8 mouse cellular contexts compared by ENCODE assay signal in genomic region chr7:130936472-130936951, GRCm38 (mm10). TPM values are rescaled to one million over a fixed set of nuclear protein-coding genes. Genes with fewer than 3 reads are reported as not detected.
DNase-seq lines count a peak whose midpoint lies in the region; ATAC-seq and TF ChIP-seq lines count a peak whose summit lies in the region.

No protein-coding gene starts in this region.

- 0 out of 2 replicates have a peak, but pooled peaks cover 3% of the 10 kb centered on the region for H3K9me3 ChIP-seq in forebrain, embryonic 13.5 days (replicated peaks)
- H3K9me3 ChIP-seq in limb, embryonic 13.5 days: no peaks in the 10 kb centered on the region

- peak overlapping the region; percentile 69 for H3ac ChIP-seq in myocyte (ENCODE audit: control insufficient read depth, insufficient read length)

- H3K27me3 ChIP-seq in testis, adult 2 months (ENCODE audit: control insufficient read depth, insufficient read depth, low read length): no peaks in the 10 kb centered on the region
- peaks cover 69% of the 10 kb centered on the region for H3K27me3 ChIP-seq in forebrain, embryonic 13.5 days
- H3K27me3 ChIP-seq in limb, embryonic 13.5 days: peaks cover 78% of the 10 kb centered on the region
- peaks cover 4% of the 10 kb centered on the region for H3K27me3 ChIP-seq in myocyte (ENCODE audit: control insufficient read depth, insufficient read depth, insufficient read length)

- peak overlapping the region; percentile 59 for H3K9ac ChIP-seq in forebrain, embryonic 13.5 days
- H3K9ac ChIP-seq in limb, embryonic 13.5 days: peak overlapping the region; percentile 67

- TF ChIP-seq CTCF in testis, adult 2 months (IDR thresholded peaks at IDR 0.05; ENCODE audit: control insufficient read depth, insufficient read depth, insufficient replicate concordance, low read depth, low read length): no peak

- H3K4me1 ChIP-seq in testis, adult 2 months (ENCODE audit: control insufficient read depth, insufficient read depth, low read length): peaks cover 7% of the 10 kb centered on the region
- H3K4me1 ChIP-seq in forebrain, embryonic 13.5 days: peaks cover 17% of the 10 kb centered on the region
- peaks cover 36% of the 10 kb centered on the region for H3K4me1 ChIP-seq in limb, embryonic 13.5 days

- peak; percentile 65 for ATAC-seq in forebrain, embryonic 13.5 days
- peak; percentile 53; the same call in 1 of the 2 replicates for ATAC-seq in limb, embryonic 13.5 days (ENCODE audit: low FRiP score, low read depth)

- TF ChIP-seq POLR2A in testis, adult 2 months (IDR thresholded peaks at IDR 0.05; ENCODE audit: control insufficient read depth, low read depth, low read length): no peak
- TF ChIP-seq POLR2A in myocyte (IDR thresholded peaks at IDR 0.05; ENCODE audit: insufficient read length, low read depth): no peak

- peak overlapping the region; percentile 76 for H3K4me3 ChIP-seq in testis, adult 2 months (ENCODE audit: control insufficient read depth, low read depth, low read length)
- H3K4me3 ChIP-seq in forebrain, embryonic 13.5 days: peak overlapping the region; percentile 49
- H3K4me3 ChIP-seq in limb, embryonic 13.5 days: peak overlapping the region; percentile 59
- H3K4me3 ChIP-seq in myocyte: peak overlapping the region; percentile 72

- no peak overlapping the region; the same call in 1 of the 2 replicates for H3K27ac ChIP-seq in testis, adult 2 months (ENCODE audit: control insufficient read depth, insufficient read depth, low read depth, low read length)
- H3K27ac ChIP-seq in forebrain, embryonic 13.5 days: no peak overlapping the region
- peak overlapping the region; percentile 10; the same call in 1 of the 2 replicates for H3K27ac ChIP-seq in limb, embryonic 13.5 days

- H3K79me2 ChIP-seq in myocyte (ENCODE audit: control insufficient read depth, insufficient read depth): peaks cover 37% of the 10 kb centered on the region

- peak overlapping the region; percentile 75 for H3K4me2 ChIP-seq in forebrain, embryonic 13.5 days
- peak overlapping the region; percentile 85 for H3K4me2 ChIP-seq in limb, embryonic 13.5 days (replicated peaks)
- peak overlapping the region; percentile 82 for H3K4me2 ChIP-seq in myocyte (ENCODE audit: low read depth)

- WGBS in forebrain, embryonic 13.5 days: under 1% methylated on average over 48 of the region's 49 CpGs
- WGBS in limb, embryonic 13.5 days: under 1% methylated on average over 48 of the region's 49 CpGs

- no peaks in the 10 kb centered on the region for H3K36me3 ChIP-seq in testis, adult 2 months (ENCODE audit: control insufficient read depth, insufficient read depth, low read length)
- no peaks in the 10 kb centered on the region for H3K36me3 ChIP-seq in forebrain, embryonic 13.5 days (ENCODE audit: poor library complexity, severe bottlenecking)
- no peaks in the 10 kb centered on the region for H3K36me3 ChIP-seq in limb, embryonic 13.5 days
- no peaks in the 10 kb centered on the region for H3K36me3 ChIP-seq in myocyte (ENCODE audit: control insufficient read depth, insufficient read depth)

- DNase-seq in testis, postnatal 14 days (ENCODE audit: low spot score): no peak
- peak; percentile 67 for DNase-seq in heart, postnatal 4 days
- no peak for DNase-seq in layer of hippocampus, adult 9-10 months (ENCODE audit: low spot score)
- DNase-seq in cerebellum, adult 18-20 months: no peak

TF ChIP-seq in myocyte, 11 proteins besides CTCF, POLR2A, EP300 and RAD21:
- TF ChIP-seq E2F4 (IDR thresholded peaks at IDR 0.05; ENCODE audit: insufficient read depth) (no peak), MYOG (IDR thresholded peaks at IDR 0.05; ENCODE audit: control insufficient read depth in 1 of 3, insufficient read depth in 1 of 3, insufficient read length in 2 of 3, low read depth in 2 of 3) (no peak), TCF3 (IDR thresholded peaks at IDR 0.05; ENCODE audit: insufficient read length, low read depth) (no peak), REST (IDR thresholded peaks at IDR 0.05; ENCODE audit: insufficient read depth, insufficient read length) (no peak), USF1 (IDR thresholded peaks at IDR 0.05; ENCODE audit: low read depth) (no peak), SRF (IDR thresholded peaks at IDR 0.05; ENCODE audit: control insufficient read depth, insufficient read length, low read depth) (no peak), POLR2AphosphoS2 (IDR thresholded peaks at IDR 0.05; ENCODE audit: insufficient read length, low read depth) (no peak)
TF ChIP-seq in myocyte: peak in this region for 0.

RNA-seq across cellular contexts. Expression of gene Htra1, which starts 0.6 kb away (rescaled TPM):
- polyA plus RNA-seq in testis, adult 2 months (2012; rRNA removed): 6.7 and 7.3 TPM in 2 replicates
- polyA plus RNA-seq in forebrain, embryonic 13.5 days (2015; fragmentation: Nextera tagmentation; extraction: Ambion mirVana): 9.3 and 9.7 TPM in 2 replicates
- 100 to 1,000 TPM; 125 to 139 TPM for total RNA-seq in heart, postnatal 4 days (2021)
- 78.4 and 87.6 TPM in 2 replicates for polyA plus RNA-seq in limb, embryonic 13.5 days (2015; fragmentation: Nextera tagmentation; extraction: Ambion mirVana)
- polyA plus RNA-seq in myocyte (2012; fragmentation: generic; extraction: Trizol): 176 TPM
